Mouse (Mus musculus): ENCODE measurements around the gene Cbr4. TPM values are rescaled to one million over a fixed set of nuclear protein-coding genes. Genes with fewer than 3 reads are reported as not detected.

The Cbr4 gene
- polyA plus RNA-seq, 1 experiment, result 24.3 TPM

GRCm38 (mm10) chr8:61516745-61517501 lies 29.4 kb downstream of the Cbr4 start:
- Histone ChIP-seq H3K4me3 (ENCODE audit: insufficient read depth, low read length) (no peak overlapping the region), H3K27ac (ENCODE audit: insufficient read depth, low read length) (no peak overlapping the region), H3K4me1 (ENCODE audit: control insufficient read depth, insufficient read depth, low read length) (no peaks in the 10 kb centered on the region)
- TF ChIP-seq POLR2A (IDR thresholded peaks at IDR 0.05; ENCODE audit: low read depth, low read length), result no peak
- TF ChIP-seq CTCF (IDR thresholded peaks at IDR 0.05; ENCODE audit: borderline replicate concordance, insufficient read depth, low read length), result no peak

- Histone ChIP-seq H3K4me3 (ENCODE audit: insufficient read depth, low read length) (no peak overlapping the region), H3K4me1 (ENCODE audit: control insufficient read depth, insufficient read depth, low read length) (no peaks in the 10 kb centered on the region), H3K27ac (ENCODE audit: insufficient read depth, low read length) (no peak overlapping the region)
- no peak for TF ChIP-seq POLR2A (IDR thresholded peaks at IDR 0.05; ENCODE audit: low read depth, low read length)
- no peak for TF ChIP-seq CTCF (IDR thresholded peaks at IDR 0.05; ENCODE audit: borderline replicate concordance, insufficient read depth, low read length)
Measured at GRCm38 (mm10) chr8:61517502-61518185, 30.1 kb downstream of the Cbr4 start.

- H3K27ac ChIP-seq (ENCODE audit: insufficient read depth, low read length), result no peak overlapping the region
- H3K4me3 ChIP-seq (ENCODE audit: insufficient read depth, low read length), result no peak overlapping the region
- TF ChIP-seq POLR2A (IDR thresholded peaks at IDR 0.05; ENCODE audit: low read depth, low read length), result no peak
- no peak for TF ChIP-seq CTCF (IDR thresholded peaks at IDR 0.05; ENCODE audit: borderline replicate concordance, insufficient read depth, low read length)
- no peaks in the 10 kb centered on the region for H3K4me1 ChIP-seq (ENCODE audit: control insufficient read depth, insufficient read depth, low read length)
Measured at GRCm38 (mm10) chr8:61522132-61522531, 34.6 kb downstream of the Cbr4 start.

- Histone ChIP-seq H3K4me3 (ENCODE audit: insufficient read depth, low read length) (no peak overlapping the region), H3K4me1 (ENCODE audit: control insufficient read depth, insufficient read depth, low read length) (no peaks in the 10 kb centered on the region)
Measured at GRCm38 (mm10) chr8:61527037-61527436, 39.5 kb downstream of the Cbr4 start.

GRCm38 (mm10) chr8:61528197-61528596 lies 40.7 kb downstream of the Cbr4 start:
- TF ChIP-seq CTCF (IDR thresholded peaks at IDR 0.05; ENCODE audit: borderline replicate concordance, insufficient read depth, low read length), result no peak
- no peak for TF ChIP-seq POLR2A (IDR thresholded peaks at IDR 0.05; ENCODE audit: low read depth, low read length)
- Histone ChIP-seq H3K4me3 (ENCODE audit: insufficient read depth, low read length) (no peak overlapping the region), H3K27ac (ENCODE audit: insufficient read depth, low read length) (no peak overlapping the region), H3K4me1 (ENCODE audit: control insufficient read depth, insufficient read depth, low read length) (no peaks in the 10 kb centered on the region)

More at GRCm38 (mm10) chr8:61527037-61527436, 39.5 kb downstream of the Cbr4 start:
- TF ChIP-seq POLR2A (IDR thresholded peaks at IDR 0.05; ENCODE audit: low read depth, low read length) (no peak), CTCF (IDR thresholded peaks at IDR 0.05; ENCODE audit: borderline replicate concordance, insufficient read depth, low read length) (no peak)
- no peak overlapping the region for H3K27ac ChIP-seq (ENCODE audit: insufficient read depth, low read length)

- TF ChIP-seq POLR2A (IDR thresholded peaks at IDR 0.05; ENCODE audit: low read depth, low read length) (no peak), CTCF (IDR thresholded peaks at IDR 0.05; ENCODE audit: borderline replicate concordance, insufficient read depth, low read length) (no peak)
- Histone ChIP-seq H3K4me1 (ENCODE audit: control insufficient read depth, insufficient read depth, low read length) (no peaks in the 10 kb centered on the region), H3K4me3 (ENCODE audit: insufficient read depth, low read length) (no peak overlapping the region), H3K27ac (ENCODE audit: insufficient read depth, low read length) (no peak overlapping the region)
Measured at GRCm38 (mm10) chr8:61528642-61529041, 41.1 kb downstream of the Cbr4 start.

- TF ChIP-seq POLR2A (IDR thresholded peaks at IDR 0.05; ENCODE audit: low read depth, low read length) (no peak), CTCF (IDR thresholded peaks at IDR 0.05; ENCODE audit: borderline replicate concordance, insufficient read depth, low read length) (peak; percentile 26; the same call in 1 of the 2 replicates)
- Histone ChIP-seq H3K27ac (ENCODE audit: insufficient read depth, low read length) (no peak overlapping the region), H3K4me1 (ENCODE audit: control insufficient read depth, insufficient read depth, low read length) (peaks cover 3% of the 10 kb centered on the region; the same call in 1 of the 2 replicates), H3K4me3 (ENCODE audit: insufficient read depth, low read length) (no peak overlapping the region)
Measured at GRCm38 (mm10) chr8:61531944-61532795, 44.6 kb downstream of the Cbr4 start.

GRCm38 (mm10) chr8:61532831-61533230 lies 45.3 kb downstream of the Cbr4 start:
- no peak for TF ChIP-seq CTCF (IDR thresholded peaks at IDR 0.05; ENCODE audit: borderline replicate concordance, insufficient read depth, low read length)
- Histone ChIP-seq H3K4me3 (ENCODE audit: insufficient read depth, low read length) (no peak overlapping the region), H3K27ac (ENCODE audit: insufficient read depth, low read length) (no peak overlapping the region), H3K4me1 (ENCODE audit: control insufficient read depth, insufficient read depth, low read length) (peaks cover 3% of the 10 kb centered on the region)

- Histone ChIP-seq H3K4me3 (ENCODE audit: insufficient read depth, low read length) (no peak overlapping the region), H3K4me1 (ENCODE audit: control insufficient read depth, insufficient read depth, low read length) (peaks cover 3% of the 10 kb centered on the region), H3K27ac (ENCODE audit: insufficient read depth, low read length) (no peak overlapping the region)
- TF ChIP-seq POLR2A (IDR thresholded peaks at IDR 0.05; ENCODE audit: low read depth, low read length), result no peak
- no peak for TF ChIP-seq CTCF (IDR thresholded peaks at IDR 0.05; ENCODE audit: borderline replicate concordance, insufficient read depth, low read length)
Measured at GRCm38 (mm10) chr8:61533356-61533926, 45.9 kb downstream of the Cbr4 start.
